Mouse (Mus musculus): ENCODE measurements around the gene Fdps.

Gene Fdps

DNA sequence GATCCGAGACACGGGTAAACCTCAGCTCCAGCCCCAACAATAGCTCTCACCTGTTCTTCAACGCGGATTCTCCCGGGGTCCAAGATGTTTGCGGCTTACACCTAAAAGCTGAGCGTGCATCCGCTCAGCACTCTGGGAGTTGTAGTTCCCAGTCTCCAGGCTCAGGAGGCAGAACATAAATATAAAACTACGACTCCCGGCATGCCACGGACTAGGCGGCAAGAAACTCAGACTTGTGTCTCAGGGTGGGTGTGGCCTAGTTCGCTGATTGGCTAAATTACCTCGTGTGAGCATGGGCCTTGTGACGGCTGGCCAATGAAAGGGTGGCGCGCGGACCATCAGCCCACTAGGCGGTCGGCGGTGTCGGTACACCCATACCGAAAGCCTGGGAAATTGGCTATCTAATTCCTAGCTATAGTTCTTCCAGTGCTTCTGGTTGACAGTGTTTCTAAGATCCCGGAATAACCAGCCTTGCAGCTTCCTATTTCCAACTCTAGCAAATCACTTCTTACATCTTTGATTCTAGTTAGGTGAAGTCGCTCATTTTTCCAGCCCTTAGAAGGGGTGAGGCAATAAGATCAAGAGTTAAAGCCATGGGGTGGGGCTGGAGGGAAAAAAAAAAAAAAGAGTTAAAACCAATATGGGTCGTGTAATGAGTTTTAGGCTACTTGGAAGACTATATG, at the start of gene Fdps:
Gene Fdps, minus strand, starts transcription at position 148 of the 683 bp plus-strand sequence.
- peak; percentile 92 to 93 for DNase-seq (ENCODE audit: low spot score in 2 of 2)

DNA sequence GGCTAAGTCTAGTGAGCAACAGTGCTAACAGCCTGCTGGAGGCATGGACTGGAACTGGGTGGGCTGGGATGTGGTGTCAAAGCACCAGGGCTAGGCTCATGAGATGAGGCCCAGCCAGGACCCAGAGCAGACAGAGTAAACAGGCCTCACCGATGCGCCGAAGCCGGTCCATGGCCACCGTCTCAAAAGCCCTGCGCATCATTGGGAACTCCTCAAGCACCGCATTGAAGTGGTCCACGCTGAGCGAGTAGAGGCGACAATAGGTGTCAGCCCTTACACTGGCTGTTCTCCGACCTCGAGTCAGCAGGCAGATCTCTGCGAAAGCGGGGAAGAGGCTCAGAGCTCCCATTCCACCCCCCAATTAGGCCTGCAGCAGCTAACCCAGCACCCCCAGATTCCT, 46.8 kb upstream of the Fdps start:
- no peak for DNase-seq (ENCODE audit: low spot score in 2 of 2)

DNA sequence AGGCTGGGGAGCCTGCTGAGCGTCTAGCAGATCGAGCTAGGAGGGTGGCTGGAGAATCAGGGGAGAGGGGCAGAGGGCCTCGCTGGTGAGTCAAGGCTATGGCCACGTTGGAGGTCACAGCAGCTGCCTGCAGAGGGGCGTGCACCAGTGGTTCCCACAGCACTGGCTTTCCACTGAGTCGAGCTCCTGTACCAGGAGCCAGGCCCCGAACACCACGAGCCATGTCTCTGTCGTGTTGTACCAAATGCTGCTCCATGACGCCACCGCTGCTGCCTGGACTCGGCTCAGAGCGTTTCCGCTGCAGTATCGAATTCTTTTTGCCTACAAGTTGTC, 46.2 kb upstream of the Fdps start:
- DNase-seq (ENCODE audit: low spot score in 2 of 2) = no peak

DNA sequence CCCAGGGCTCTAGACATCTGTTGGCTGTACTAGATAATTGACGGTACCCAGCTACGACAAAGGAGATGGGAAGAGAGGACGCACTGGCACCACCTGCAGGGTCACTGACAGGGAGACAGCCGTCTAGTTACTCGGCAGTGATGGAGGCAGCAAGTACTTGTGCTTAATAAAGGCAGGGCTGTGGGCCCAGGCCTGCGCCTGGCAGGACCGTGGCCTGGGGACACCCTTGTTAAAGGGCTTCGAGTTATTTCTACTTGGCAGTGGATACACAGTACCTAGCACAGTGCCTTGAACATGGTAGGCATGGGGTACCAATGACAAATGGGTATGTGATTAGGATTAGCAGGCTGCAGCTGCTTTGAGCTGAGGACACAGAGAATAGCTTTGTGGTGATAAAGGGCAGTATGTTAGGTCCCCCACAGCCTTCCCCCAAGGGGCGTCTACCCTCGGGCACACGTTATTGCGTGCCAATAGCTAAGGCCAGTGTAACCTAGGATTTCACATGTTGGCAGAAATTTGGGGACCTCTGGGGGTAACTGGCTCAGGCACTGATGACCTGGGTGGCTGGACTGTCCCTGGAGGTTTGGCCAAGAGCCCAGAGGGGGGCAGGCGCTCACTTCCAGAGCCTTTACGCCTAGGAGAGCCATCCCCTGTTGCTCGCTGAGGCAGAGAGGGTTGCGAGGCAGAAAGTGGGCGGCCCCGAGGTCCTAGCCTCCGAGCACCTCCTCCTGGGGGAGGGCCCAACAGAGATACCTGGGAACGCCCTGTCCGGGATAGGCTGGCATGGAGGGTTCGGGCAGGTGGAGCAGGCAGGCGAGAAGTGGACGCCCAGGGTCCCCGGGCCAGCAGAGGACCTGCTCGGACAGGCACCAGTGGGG, 45.6 kb upstream of the Fdps start:
- no peak for DNase-seq (ENCODE audit: low spot score in 2 of 2)

DNA sequence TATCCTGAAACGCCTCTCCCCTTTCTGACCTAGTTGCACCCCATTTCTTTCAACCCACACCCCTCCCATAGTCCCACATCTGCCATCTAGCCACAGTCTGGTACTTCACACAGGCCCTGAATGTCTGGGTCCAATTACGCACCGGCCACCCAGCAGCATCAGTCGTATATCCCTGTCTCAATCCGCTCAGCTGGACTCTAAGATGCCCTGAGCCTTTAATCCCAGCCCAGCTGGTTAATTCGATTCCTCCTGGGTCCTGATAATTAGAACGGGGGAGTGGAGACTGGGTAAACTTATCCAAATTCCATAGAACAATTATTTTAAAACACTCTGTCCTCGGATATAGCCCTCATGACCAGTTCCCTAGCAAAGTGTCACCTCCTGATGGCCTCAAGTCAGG, 43.8 kb upstream of the Fdps start:
- no peak for DNase-seq (ENCODE audit: low spot score in 2 of 2)

DNA sequence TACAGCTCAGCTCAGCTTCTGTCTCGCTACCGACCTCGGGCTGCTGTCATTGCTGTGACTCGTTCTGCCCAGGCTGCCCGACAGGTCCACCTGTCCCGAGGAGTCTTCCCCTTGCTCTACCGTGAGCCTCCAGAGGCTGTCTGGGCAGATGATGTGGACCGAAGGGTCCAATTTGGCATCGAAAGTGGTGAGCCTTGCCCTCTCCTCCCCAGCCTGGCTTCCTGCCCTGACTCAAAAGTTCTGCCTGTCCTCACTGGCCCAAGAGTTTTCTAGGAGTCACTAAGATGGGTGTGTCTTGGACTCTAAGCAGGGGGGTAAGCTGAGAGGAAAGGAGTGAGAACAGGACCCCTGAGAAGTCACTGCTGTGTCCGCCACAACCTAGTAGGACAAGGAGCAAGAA, 43.1 kb upstream of the Fdps start:
- no peak for DNase-seq (ENCODE audit: low spot score in 2 of 2)

DNA sequence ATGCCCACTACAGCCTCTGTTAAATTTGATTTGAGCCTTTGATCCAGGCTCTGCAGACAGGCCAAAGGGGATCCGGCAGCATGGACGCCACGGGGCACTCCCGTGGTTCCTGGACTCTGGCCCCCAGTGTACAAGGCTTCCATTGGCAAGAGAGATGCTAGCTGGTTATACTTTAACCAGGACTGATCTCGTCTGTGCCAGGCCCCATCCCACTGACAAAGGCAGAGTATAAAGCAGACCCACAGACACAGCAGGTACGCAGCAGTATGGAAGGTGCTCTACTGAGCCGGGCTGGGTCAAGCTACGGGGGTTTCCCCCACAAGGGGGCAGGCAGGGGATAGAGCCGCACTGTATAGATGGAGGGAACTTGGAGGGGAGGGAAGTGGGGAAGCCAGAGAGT, 34.6 kb upstream of the Fdps start:
- no peak for DNase-seq (ENCODE audit: low spot score in 2 of 2)

DNA sequence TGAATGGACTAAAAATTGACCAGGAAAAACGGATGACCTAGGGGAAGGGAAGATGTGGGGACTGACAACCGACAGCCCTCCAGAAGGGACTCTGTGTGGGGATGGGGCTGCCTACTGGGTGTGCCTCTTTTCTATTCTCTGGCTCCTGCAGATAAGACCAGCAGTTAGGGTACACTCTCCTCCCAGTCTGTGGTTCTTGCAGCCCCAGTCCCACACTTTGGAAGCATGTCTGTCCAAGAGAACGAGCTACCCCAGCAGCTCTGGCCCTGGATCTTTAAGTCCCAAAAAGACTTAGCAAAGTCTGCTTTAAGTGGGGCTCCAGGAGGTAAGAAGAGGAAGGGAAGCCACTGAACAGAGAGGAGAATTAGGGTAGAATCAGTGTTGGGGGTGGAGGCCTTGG, 34.2 kb upstream of the Fdps start, which contains the start of gene Pklr:
Gene Pklr, plus strand, starts transcription at position 185 of the 400 bp plus-strand sequence.
- DNase-seq (ENCODE audit: low spot score in 2 of 2) = no peak

DNA sequence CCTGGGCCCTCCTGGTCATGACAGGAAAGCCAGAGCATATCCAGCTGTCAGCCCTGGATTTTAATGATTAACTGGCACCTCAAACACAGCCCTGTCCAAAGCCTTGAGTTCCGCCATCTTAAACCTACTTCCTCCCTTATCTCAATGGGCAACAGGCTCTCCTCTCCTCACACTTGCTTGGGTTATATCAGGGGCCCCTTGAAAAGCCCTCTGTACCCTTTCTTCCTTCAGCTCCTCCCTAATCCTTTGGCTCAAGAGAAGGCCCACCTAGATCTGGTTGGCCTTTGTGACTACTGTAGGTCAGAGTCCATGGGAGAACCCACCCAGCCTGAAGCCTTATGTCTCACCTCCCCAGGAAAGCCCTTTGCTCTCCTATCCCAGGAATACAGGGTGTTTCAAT, 32.0 kb upstream of the Fdps start:
- no peak for DNase-seq (ENCODE audit: low spot score in 2 of 2)

DNA sequence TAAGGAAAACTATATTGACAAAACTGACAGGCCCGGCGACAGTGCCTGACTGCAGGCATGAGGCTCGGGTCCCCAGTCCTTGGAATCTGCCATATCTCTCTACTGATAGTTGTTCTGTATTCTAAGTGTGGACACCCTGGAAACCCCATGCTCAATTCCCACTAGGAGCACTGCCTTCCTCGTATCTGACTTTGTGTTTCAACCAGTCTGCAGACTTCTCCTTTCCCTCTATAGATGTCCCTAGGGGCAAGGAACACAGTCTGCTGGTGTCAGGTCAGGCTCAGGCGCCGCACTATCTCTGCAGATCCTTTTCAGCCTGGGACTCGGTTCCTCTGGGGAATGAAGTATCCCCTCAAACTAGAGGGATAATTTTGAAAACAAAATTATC, 31.3 kb upstream of the Fdps start:
- no peak for DNase-seq (ENCODE audit: low spot score in 2 of 2)

DNA sequence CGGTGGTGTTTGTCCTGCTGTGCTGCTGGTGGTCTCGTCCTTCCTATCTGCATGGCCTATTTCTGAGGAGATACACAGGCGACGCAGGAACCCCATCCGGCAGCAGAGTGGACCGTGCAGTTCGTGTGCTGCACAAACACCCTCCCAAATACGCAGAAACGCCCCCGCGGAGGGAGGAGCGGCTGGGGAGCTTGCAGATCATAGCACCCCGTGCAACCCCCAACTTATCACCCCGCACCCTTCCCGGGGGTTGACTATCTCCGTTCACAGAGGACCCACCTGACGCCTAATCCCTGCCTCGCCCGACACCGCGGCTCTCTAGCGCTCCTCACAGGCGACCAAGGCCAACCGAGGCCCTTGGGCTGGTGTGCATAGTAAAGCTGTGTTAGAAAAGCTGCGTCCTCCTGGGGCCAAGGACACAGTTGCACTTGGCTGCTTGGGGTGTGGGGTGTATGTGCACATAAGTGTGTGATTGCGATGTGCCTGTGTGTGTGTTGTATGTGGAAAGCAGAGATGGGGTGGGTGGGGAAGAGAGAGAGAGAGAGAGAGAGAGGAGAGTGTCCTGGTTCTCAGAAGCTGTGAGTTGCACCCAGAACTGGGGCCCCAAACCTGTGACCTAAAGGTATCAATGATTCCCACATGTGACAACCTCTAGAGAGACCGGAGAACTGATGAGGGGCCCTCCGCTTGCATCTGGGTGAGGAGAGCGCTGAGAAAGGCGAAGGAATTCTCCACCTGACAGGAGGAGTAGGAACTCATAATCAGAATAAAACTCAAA, 30.7 kb upstream of the Fdps start:
- DNase-seq (ENCODE audit: low spot score in 2 of 2) = no peak

DNA sequence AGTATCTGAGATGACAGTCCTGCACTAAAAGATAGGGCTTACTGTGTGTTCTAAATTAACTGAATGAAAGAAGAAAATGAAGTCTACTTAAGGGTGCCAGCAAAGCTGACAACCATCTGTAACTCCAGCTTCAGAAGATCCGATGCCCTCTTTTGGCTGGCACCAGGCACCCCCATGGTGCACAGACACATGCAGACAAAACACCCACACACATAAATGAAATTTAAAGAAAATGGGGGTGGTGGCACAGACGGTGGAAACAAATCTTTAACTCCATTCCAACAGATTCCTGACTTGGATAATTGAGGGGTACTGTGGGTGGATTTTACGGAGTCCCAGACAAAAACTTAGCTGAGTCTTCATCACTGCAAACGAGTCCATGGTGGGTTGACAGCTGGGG, 30.1 kb upstream of the Fdps start:
- no peak for DNase-seq (ENCODE audit: low spot score in 2 of 2)

DNA sequence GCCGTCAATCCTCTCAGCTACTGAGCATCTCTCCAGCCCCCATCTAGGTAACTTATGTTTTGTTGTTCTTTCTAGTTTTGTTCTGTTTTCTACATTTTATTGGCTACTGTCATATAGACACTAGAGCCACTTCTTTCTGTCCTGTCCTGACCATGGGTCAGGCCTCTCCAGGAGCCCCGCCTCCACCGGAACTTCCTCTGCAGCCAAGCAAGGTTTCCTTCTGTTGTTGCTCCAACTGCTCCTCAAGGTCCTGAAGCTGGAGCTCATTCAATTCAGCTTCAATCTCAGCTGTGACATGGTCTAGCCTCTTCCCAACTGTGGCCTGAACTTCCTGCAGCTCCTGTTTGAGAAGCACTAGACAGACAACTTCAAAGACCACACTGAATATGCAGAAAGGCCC, 28.1 kb upstream of the Fdps start:
- no peak for DNase-seq (ENCODE audit: low spot score in 2 of 2)

DNA sequence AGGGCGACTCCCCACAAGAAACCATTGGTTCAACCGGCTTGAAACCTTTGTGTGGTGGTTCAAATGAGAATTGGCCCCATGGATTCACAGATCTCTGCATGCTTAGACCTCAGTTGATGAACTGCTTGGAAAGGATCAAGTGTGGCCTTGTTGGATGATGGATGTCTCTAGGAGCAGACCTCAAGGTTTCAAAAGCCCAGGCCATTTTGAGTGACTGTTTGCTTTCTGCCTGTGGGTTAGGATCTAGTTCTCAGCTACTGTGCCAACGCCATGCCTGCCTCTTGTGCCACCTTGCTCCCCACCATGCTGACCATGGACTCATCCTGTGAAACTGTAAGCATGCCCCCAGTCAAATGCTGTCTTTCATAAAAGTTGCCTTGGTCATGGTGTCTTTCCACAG, 24.2 kb upstream of the Fdps start:
- DNase-seq (ENCODE audit: low spot score in 2 of 2) = no peak

DNA sequence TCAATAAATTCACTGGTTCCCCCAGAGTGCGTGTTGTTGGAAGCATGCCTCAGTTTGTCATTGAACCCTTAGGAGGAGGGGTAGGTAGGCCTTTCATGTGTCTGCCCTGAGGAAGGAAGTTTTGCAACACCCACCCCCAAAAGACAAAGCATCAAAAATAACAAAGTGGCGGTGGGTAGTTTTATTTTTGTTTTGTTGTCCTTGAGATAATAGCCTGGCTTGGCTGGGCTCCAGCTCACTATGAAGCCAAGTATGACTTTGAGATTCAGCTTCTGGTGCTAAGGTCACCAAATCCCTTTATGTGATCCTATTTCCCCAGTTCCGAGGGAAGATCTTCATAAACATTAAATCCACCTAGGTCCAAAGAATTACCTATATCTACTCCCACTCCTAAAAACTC, 22.5 kb upstream of the Fdps start:
- DNase-seq (ENCODE audit: low spot score in 2 of 2) = no peak

DNA sequence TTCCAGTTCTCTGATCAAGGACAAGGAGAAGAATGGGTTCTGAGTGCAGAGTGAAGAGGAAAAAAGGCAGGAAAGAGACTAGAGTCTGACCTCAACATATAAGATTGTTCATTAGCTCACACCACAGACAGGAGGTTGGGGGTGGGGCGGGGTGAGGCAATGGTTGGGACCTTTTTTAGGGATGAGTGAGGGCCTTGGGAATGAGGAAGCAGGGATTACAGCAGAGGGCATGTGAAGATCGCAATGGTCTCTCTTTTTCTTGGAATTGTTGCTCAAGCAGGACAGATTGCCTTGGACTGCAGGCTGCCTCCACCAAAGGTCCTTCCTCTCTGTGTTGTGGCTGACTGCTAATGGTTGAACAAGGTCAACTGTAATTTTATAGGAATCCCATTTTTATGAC, 21.6 kb upstream of the Fdps start:
- no peak for DNase-seq (ENCODE audit: low spot score in 2 of 2)

DNA sequence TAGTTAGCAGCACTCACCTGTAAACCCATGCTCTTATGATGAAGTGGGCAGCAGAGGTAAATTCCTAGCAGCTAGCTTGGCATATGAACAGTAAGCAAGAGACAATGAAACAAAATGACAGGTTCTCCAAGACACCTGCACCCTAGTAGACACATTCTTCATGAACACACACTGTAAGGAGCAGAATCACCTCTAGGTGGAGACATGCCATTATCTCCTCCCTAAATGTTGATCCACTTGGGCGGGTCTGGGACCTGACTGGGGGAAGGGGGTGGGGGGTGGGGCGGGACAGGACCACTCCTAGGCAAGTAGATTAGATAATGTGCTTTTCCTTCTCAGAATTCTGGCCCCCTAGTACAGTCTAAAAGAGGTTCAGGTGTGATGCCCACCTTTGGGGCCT, 13.8 kb upstream of the Fdps start:
- DNase-seq (ENCODE audit: low spot score in 2 of 2) = peak; percentile 20 to 28

DNA sequence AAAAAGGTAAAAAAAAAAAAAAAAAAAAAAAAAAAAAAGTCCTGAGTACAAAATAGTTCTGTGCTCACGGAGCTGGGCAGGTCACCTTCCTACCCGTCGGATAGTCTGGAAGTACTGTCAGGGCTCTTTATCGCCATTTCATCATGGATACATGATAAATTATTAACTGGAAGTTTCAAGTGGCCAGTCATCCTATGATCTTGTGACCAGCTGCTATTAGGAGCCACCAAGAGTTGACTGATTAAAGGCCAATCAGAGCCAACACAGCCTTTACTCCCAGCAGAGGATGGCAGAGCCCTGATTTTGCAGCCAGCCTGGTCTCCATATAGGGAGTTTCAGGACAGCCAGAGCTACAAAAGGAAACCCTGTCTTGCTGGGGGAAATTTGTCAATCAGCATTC, 11.3 kb upstream of the Fdps start:
- DNase-seq (ENCODE audit: low spot score in 2 of 2) = no peak

DNA sequence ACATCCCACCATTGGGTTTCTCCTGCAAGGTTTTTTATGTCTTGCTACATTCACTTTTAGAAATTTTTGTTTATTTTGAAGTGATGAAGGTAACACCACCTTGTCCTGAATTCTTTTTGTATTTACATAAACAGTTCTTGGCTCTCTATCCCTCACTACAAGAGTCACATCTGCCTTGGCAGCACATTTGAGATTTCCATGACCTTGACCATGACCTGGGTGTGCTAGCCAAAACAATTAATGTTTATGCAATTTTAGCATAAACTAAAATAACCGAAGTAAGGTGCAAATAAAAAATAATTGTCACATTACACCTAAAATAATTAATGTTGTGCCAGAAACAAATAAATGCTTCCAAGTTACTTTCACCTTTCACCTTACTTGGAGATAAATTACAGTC, 6.4 kb upstream of the Fdps start:
- DNase-seq (ENCODE audit: low spot score in 2 of 2) = no peak

DNA sequence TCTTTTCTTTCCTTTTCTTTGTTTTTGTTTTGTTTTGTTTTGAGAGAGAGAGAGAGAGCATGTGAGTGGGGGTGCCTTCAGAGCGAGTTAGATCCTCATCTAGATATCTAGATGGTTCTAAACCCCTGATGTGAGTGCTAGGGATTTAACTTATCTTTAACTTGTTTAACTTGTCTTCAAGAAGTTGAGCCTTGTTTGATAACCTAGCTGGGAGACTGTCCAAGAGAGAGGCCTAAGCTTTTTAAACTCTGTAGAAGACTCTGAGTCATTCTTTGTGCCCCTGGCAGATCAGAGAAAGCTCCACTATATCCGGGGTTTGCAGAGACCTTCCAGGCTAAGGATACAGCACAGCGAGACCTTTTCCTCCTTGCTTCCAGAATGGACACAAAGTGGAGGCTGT, 5.8 kb upstream of the Fdps start:
- DNase-seq (ENCODE audit: low spot score in 2 of 2) = no peak

DNA sequence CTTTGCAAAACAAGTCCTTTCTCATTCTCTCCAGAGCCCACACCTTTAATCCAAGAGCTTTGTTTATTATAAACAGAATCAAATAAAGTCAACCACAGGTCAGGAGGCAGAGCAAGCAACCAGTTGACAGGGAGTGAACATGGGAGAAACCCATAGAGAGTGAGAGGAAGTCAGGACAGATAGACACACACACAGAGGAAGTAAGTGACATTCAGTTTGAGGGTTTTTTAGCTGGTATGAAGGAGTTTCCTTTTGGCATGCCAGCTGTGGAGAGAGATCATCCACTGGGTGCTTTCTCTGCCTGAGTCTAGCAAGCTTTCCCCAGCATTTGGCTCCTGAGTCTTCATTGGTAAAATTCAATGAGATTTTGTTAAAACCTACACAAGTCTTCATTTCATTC, 5.1 kb upstream of the Fdps start:
- no peak for DNase-seq (ENCODE audit: low spot score in 2 of 2)

DNA sequence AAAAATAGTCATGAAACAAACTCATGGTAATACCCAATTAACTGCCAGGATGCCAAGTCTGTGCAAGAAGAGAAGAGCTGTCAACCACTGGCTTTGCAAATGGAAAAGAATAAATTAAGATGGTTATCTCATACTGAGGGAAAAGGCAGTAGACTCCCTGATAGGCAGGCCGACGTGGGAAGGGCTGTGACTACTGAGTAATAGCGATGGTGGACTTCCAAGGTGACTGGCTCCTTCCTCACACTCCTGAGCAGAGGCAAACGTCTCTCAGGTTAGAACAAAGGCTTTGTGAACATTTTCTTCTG, 1.5 kb upstream of the Fdps start:
- no peak for DNase-seq (ENCODE audit: low spot score in 2 of 2)

Data from natural killer cell, adult 2 months (primary cell).